Comparison of ENCODE assay signal across 15 mouse cellular contexts in the genomic region with DNA sequence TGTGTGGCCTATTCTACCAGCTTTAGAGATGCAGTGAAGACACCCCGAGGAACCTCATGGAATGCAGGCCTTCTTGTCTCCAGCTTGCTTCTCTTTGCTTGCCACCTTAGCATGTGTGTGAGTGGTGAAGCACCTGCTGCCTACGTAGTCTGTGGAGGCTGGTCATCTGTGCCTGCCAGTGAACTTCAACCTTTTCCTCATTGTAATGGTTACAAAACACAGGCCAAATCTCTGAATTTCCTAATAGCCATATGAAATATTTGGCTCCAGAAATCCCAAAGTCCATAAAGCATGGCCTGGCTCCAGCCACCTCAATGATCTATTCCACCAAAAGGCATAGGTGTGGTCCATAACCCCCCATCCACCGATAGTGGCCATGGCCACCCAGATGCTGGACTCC.
"Had no signal": no experiment of that assay in that cellular context is flagged by ENCODE, and none has a peak within 500 bp of the region (broad histone marks: within the 10 kb centered on the region; RNA-seq: fewer than 3 reads in every experiment).

No protein-coding gene starts in this region.

- H3K36me3 ChIP-seq: neural tube, embryonic 15.5 days; stomach, embryonic 15.5 days had no signal

- H3K9me3 ChIP-seq: neural tube, embryonic 15.5 days; stomach, embryonic 15.5 days had no signal

- H3K27me3 ChIP-seq: stomach, embryonic 15.5 days had no signal

- H3K4me1 ChIP-seq: stomach, embryonic 15.5 days had no signal

- H3K4me3 ChIP-seq: neural tube, embryonic 15.5 days; stomach, embryonic 15.5 days had no signal

- H3K4me2 ChIP-seq: neural tube, embryonic 15.5 days; stomach, embryonic 15.5 days had no signal

- DNase-seq: retina, postnatal 1 day; right cerebral cortex, adult 18-20 months; right cerebral cortex, postnatal 14 days; right cerebral cortex, postnatal 25 days; right cerebral cortex, postnatal 4 days; spleen, adult 18-20 months; thymus, adult 18-20 months; thymus, adult 2 months; thymus, postnatal 14 days; thymus, postnatal 25 days; thymus, postnatal 36 days; thymus, postnatal 4 days had no signal

- H3K9ac ChIP-seq: neural tube, embryonic 15.5 days; stomach, embryonic 15.5 days had no signal

- H3K27ac ChIP-seq: neural tube, embryonic 15.5 days; stomach, embryonic 15.5 days; stomach, postnatal 0 days had no signal
